Mouse (Mus musculus) ES-E14 (cell line): ENCODE results near the gene Mrtfa. TPM values are rescaled to one million over a fixed set of nuclear protein-coding genes. Genes with fewer than 3 reads are reported as not detected.

Source experiments
- DNase-seq: peaks from one replicate; pipeline ENCODE4 v3.0.0-alpha.2; 2013; ENCODE audit warnings: low read depth, low spot score
- H3K27ac ChIP-seq: 2 replicates; pipeline ENCODE4 v1.5.1; 2012; ENCODE audit warnings: low read depth, mild to moderate bottlenecking, low read length, moderate library complexity, mixed read lengths; ENCODE audit not compliant: poor library complexity, insufficient read depth, severe bottlenecking
- H3K36me3 ChIP-seq: 2 replicates; pipeline ENCODE4 v1.6.1; 2012; ENCODE audit warnings: mild to moderate bottlenecking, low read length, moderate library complexity, mixed read lengths; ENCODE audit not compliant: control insufficient read depth, poor library complexity, insufficient read depth, severe bottlenecking
- H3K4me1 ChIP-seq, 2 experiments: fragments of 150-350 bp in 1 of 2; sonication (generic) in 1 of 2; 2 replicates each; pipeline ENCODE4 v1.6.1; 2012; ENCODE audit warnings: low read length in 2 of 2, mild to moderate bottlenecking in 1 of 2, mixed read lengths in 1 of 2; ENCODE audit not compliant: control insufficient read depth in 2 of 2, insufficient read depth in 2 of 2, poor library complexity in 1 of 2
- H3K4me3 ChIP-seq, 2 experiments: fragments of 150-350 bp in 1 of 2; sonication (generic) in 1 of 2; 2 replicates each; pipeline ENCODE4 v1.5.1; 2012; ENCODE audit warnings: low read length in 2 of 2, low read depth in 1 of 2, mild to moderate bottlenecking in 1 of 2, mixed read lengths in 1 of 2; ENCODE audit not compliant: insufficient read depth in 1 of 2, poor library complexity in 1 of 2, severe bottlenecking in 1 of 2
- H3K9ac ChIP-seq: 2 replicates; pipeline ENCODE4 v1.6.1; 2012; ENCODE audit warnings: low read depth, mild to moderate bottlenecking, low read length, mixed read lengths; ENCODE audit not compliant: poor library complexity, insufficient read depth, severe bottlenecking
- H3K9me3 ChIP-seq: fragments of 150-350 bp; sonication (generic); 2 replicates; pipeline ENCODE4 v1.6.1; 2012; ENCODE audit warnings: low read depth, mild to moderate bottlenecking, low read length; ENCODE audit not compliant: control insufficient read depth, insufficient read depth
- CHD2 ChIP-seq: IDR thresholded peaks from 2 replicates; pipeline ENCODE4 v1.6.1; 2014; ENCODE audit warnings: mild to moderate bottlenecking, low read depth, low read length, inconsistent platforms
- HCFC1 ChIP-seq: IDR thresholded peaks from 2 replicates; pipeline ENCODE4 v1.6.1; 2012; ENCODE audit warnings: low read length, inconsistent platforms, borderline replicate concordance; ENCODE audit not compliant: insufficient read depth
- MAFK ChIP-seq: IDR thresholded peaks from 2 replicates; pipeline ENCODE4 v1.6.1; 2014; ENCODE audit warnings: mild to moderate bottlenecking, low read depth, low read length, inconsistent platforms; ENCODE audit not compliant: insufficient read depth
- ZC3H11A ChIP-seq: IDR thresholded peaks from 2 replicates; pipeline ENCODE4 v1.6.1; 2012; ENCODE audit warnings: low read depth, mild to moderate bottlenecking, inconsistent platforms, low read length, borderline replicate concordance
- ZNF384 ChIP-seq: IDR thresholded peaks from 2 replicates; pipeline ENCODE4 v1.6.1; 2012; ENCODE audit warnings: low read depth, low read length, inconsistent platforms
- in situ Hi-C, 2 experiments: fragments of 600-800 bp; cut with MboI; formaldehyde crosslinking; loops; one replicate each; pipeline ENCODE4 v1.15.1; 2025; ENCODE audit warnings: low sequenced_read_pairs in 2 of 2, inconsistent platforms in 1 of 2; ENCODE audit not compliant: unreplicated experiment in 2 of 2
- total RNA-seq: library from RNA; depleted of rRNA; stranded (reverse); fragments of 300-350 nt; gene quantifications from 2 replicates; pipeline ENCODE4 v1.2.3, GENCODE M21; 2012

Gene Mrtfa
- total RNA-seq, 1 experiment = 16.7 TPM

GRCm38 (mm10) chr15:81236062-81236461 is 45.5 kb upstream of the Mrtfa start:
- Histone ChIP-seq H3K36me3 (no peaks in the 10 kb centered on the region), H3K9me3 (no peaks in the 10 kb centered on the region), H3K4me1 (peaks cover 0 to 2% of the 10 kb centered on the region in 2 experiments; a peak in 1 of 4 replicates), H3K9ac (no peak overlapping the region), H3K4me3 (peak overlapping the region; percentile 16 to 38; a peak in 3 of 4 replicates), H3K27ac (no peak overlapping the region)
- in situ Hi-C loops = no loop called here
- DNase-seq = no peak
- TF ChIP-seq HCFC1 (no peak), ZNF384 (no peak), MAFK (no peak), CHD2 (no peak), ZC3H11A (no peak)

DNA sequence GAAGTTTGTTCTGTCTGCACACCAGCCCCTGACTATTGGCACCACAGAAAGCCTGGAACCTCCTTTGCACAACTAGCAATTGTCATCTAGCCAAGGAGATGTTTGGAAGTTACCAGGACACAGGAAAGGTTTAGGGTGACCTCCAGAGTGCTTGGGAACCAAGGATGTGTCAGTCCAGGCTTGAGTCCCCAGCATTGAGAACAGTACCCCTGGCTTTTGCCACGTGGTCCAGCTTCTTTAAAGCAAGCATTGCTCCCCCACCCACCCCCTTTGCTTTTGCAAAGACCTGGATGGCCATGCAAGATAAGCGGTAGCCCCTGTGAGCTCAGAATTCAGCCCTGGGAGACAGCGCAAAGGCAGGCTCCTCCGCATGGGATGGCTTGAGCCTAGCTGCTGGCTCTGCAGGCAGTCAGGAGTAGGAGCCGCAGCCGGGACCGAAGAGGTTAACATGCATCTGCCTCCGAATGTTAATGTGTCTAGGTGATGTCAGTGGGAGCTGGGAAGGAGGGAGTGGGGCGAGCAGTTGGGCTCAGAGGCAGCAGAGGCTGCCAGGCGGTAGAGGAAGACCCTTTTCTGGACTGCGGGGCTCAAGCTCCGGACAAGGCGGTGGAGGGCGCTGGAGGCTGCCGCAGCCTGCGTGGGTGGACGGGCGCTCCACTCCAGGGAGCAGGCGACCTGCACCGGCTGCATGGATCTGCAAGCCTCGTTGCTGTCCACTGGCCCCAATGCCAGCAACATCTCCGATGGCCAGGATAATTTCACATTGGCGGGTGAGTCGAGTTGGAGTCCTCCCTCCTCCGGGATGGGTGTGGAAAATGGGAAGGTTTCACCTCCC is 44.7 kb upstream of the Mrtfa start, which contains the start of gene Mchr1:
Gene Mchr1 (plus strand): TSS at position 414 of the 835 bp plus-strand sequence.
- in situ Hi-C loops = no loop called here

GRCm38 (mm10) chr15:81231325-81231724 is 40.8 kb upstream of the Mrtfa start:
- Histone ChIP-seq H3K9ac (no peak overlapping the region), H3K4me3 (no peak overlapping the region), H3K9me3 (no peaks in the 10 kb centered on the region), H3K4me1 (no peaks in the 10 kb centered on the region), H3K27ac (no peak overlapping the region), H3K36me3 (no peaks in the 10 kb centered on the region)
- DNase-seq = no peak
- in situ Hi-C loops = no loop called here
- TF ChIP-seq ZC3H11A (no peak), HCFC1 (no peak), CHD2 (no peak), ZNF384 (no peak), MAFK (no peak)

More for the DNA sequence above, 44.7 kb upstream of the Mrtfa start, which contains the start of gene Mchr1:
- no peaks in the 10 kb centered on the region for H3K36me3 ChIP-seq
- no peak within 1 kb of the TSS for H3K27ac ChIP-seq
- DNase-seq = no peak
- peak within 1 kb of the TSS; percentile 16 to 38; a peak in 3 of 4 replicates for H3K4me3 ChIP-seq
- H3K9me3 ChIP-seq = no peaks in the 10 kb centered on the region
- H3K9ac ChIP-seq = peak within 1 kb of the TSS; percentile 33
- no peaks in the 10 kb centered on the region for H3K4me1 ChIP-seq
- no peak for TF ChIP-seq CHD2
- no peak for TF ChIP-seq ZC3H11A

DNA sequence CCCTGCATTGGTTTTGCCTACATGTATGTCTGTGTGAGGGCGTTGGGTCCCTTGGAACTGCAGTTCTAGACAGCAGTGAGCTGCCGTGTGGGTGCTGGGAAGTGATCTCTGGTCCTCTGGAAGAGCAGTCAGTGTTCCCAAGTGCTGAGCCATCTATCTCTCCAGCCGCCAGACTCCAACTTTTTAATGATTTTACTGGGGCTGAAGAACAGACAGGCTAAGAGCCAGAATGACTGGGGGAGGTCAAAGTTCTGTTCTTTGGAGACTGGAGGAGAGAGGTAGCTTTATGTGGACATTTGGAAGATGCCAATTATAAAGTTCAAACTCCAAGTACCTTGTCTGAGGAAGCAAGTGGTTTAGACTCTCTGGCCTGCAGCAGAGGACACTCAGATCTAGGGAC is 39.2 kb upstream of the Mrtfa start:
- Histone ChIP-seq H3K4me3 (no peak overlapping the region), H3K4me1 (no peaks in the 10 kb centered on the region), H3K9ac (no peak overlapping the region), H3K9me3 (no peaks in the 10 kb centered on the region), H3K27ac (no peak overlapping the region), H3K36me3 (no peaks in the 10 kb centered on the region)
- in situ Hi-C loops = no loop called here
- TF ChIP-seq ZC3H11A (no peak), ZNF384 (no peak), HCFC1 (no peak), CHD2 (no peak), MAFK (no peak)
- no peak for DNase-seq
